Mouse (Mus musculus): ENCODE measurements around the gene Ltb.

DNA sequence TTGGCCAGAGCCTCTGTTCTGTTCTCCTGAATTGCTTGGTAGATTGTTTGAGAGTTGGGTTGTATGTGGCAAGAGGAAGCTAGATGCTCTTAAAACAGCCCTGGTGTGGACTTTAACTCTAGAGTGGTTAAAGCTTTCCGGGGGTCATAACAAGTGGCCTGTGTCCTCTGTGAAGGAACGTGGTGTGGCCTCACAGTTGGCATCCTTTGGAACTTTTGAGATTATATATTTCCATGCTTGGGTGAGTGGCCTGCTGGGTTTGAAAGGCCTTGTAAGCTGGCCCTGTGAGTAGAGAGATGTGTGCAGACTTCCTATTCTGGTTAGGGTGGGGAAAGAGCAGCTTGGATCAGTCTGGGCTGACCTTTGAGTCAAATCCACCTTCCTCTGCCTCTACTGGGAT, 50.8 kb downstream of the Ltb start:
- no peak for TF ChIP-seq POLR2A (IDR thresholded peaks at IDR 0.05; ENCODE audit: low read depth, low read length)
- no peak for TF ChIP-seq CTCF (IDR thresholded peaks at IDR 0.05; ENCODE audit: extremely low read depth, insufficient read depth, insufficient read length, insufficient replicate concordance)

Measured in spleen, adult 2 months (tissue).